21 mouse cellular contexts compared by ENCODE assay signal in the genomic region with DNA sequence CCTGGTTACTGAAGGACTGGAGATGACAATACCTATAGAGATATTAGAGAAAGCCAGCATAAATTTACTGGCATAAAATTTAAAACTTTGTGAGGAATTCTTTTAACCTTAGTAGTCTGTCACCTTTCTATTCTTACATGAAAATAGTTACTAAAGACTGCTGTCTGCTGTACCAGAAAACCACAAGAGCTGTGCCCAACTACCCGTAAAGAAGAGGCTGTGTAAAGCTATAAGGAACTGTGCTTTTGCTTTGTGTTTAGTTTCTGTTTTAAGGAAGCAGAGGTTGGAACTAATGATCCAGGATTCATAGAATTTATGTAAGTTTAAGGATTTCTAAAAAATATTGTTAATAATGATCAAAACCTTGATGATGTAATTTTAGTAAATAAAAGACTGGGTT.
"Had no signal": no experiment of that assay in that cellular context is flagged by ENCODE, and none has a peak within 500 bp of the region (broad histone marks: within the 10 kb centered on the region; RNA-seq: fewer than 3 reads in every experiment).

No protein-coding gene starts in this region.

- H3K4me2 ChIP-seq: heart, embryonic 12.5 days; hindbrain, embryonic 12.5 days; hindbrain, embryonic 14.5 days; kidney, embryonic 15.5 days; limb, embryonic 13.5 days; limb, embryonic 15.5 days had no signal

- H3K9me3 ChIP-seq: heart, embryonic 10.5 days; heart, embryonic 12.5 days; hindbrain, embryonic 10.5 days; hindbrain, embryonic 12.5 days; kidney, embryonic 15.5 days; limb, embryonic 13.5 days; limb, embryonic 15.5 days had no signal

- H3K4me3 ChIP-seq: gastrocnemius, adult 2 months; heart, embryonic 10.5 days; heart, embryonic 12.5 days; hindbrain, embryonic 10.5 days; hindbrain, embryonic 12.5 days; kidney, embryonic 15.5 days; limb, embryonic 13.5 days; limb, embryonic 15.5 days had no signal

- H3K4me1 ChIP-seq: heart, embryonic 10.5 days; heart, embryonic 12.5 days; hindbrain, embryonic 10.5 days; hindbrain, embryonic 12.5 days; kidney, embryonic 15.5 days; limb, embryonic 13.5 days; limb, embryonic 15.5 days had no signal

- H3K27me3 ChIP-seq: heart, embryonic 12.5 days; hindbrain, embryonic 12.5 days; kidney, embryonic 15.5 days; limb, embryonic 13.5 days; limb, embryonic 15.5 days had no signal

- H3K27ac ChIP-seq: gastrocnemius, adult 2 months; heart, embryonic 10.5 days; hindbrain, embryonic 10.5 days; hindbrain, embryonic 12.5 days; hindbrain, embryonic 14.5 days; kidney, embryonic 15.5 days; limb, embryonic 13.5 days; limb, embryonic 15.5 days had no signal

- H3K9ac ChIP-seq: heart, embryonic 12.5 days; hindbrain, embryonic 12.5 days; hindbrain, embryonic 14.5 days; kidney, embryonic 15.5 days; limb, embryonic 13.5 days; limb, embryonic 15.5 days had no signal

- H3K36me3 ChIP-seq: heart, embryonic 10.5 days; heart, embryonic 12.5 days; hindbrain, embryonic 10.5 days; hindbrain, embryonic 12.5 days; kidney, embryonic 15.5 days; limb, embryonic 13.5 days; limb, embryonic 15.5 days had no signal

- DNase-seq: gastrocnemius, adult 2 months; gastrocnemius, postnatal 10 days; gastrocnemius, postnatal 25 days; heart, adult 18-20 months; heart, postnatal 10 days; heart, postnatal 4 days; kidney, adult 11 months; kidney, adult 9 months; kidney, postnatal 14 days; kidney, postnatal 36 days; layer of hippocampus, adult 9-11 months; layer of hippocampus, postnatal 36 days; left cerebral cortex, postnatal 4 days had no signal
